Comparison of ENCODE assay signal across 29 mouse cellular contexts in genomic region chr12:58285912-58286311, GRCm38 (mm10).
"Had no signal": no experiment of that assay in that cellular context is flagged by ENCODE, and none has a peak within 500 bp of the region (broad histone marks: within the 10 kb centered on the region; RNA-seq: fewer than 3 reads in every experiment).

No protein-coding gene starts in this region.

- H3K27ac ChIP-seq: embryonic facial prominence, embryonic 10.5 days; embryonic facial prominence, embryonic 12.5 days; embryonic facial prominence, embryonic 13.5 days; embryonic facial prominence, embryonic 15.5 days; forebrain, embryonic 10.5 days; forebrain, embryonic 12.5 days; forebrain, embryonic 13.5 days; forebrain, embryonic 15.5 days; gastrocnemius, adult 2 months; heart, adult 2 months had no signal

- H3K9ac ChIP-seq: embryonic facial prominence, embryonic 12.5 days; embryonic facial prominence, embryonic 13.5 days; embryonic facial prominence, embryonic 15.5 days; forebrain, embryonic 12.5 days; forebrain, embryonic 13.5 days; forebrain, embryonic 15.5 days; forebrain, postnatal 0 days had no signal

- ATAC-seq: forebrain, embryonic 13.5 days; forebrain, embryonic 14.5 days; forebrain, embryonic 15.5 days; forebrain, embryonic 16.5 days; forebrain, postnatal 0 days had no signal

- H3K36me3 ChIP-seq: embryonic facial prominence, embryonic 10.5 days; embryonic facial prominence, embryonic 12.5 days; embryonic facial prominence, embryonic 13.5 days; embryonic facial prominence, embryonic 15.5 days; forebrain, embryonic 10.5 days; forebrain, embryonic 12.5 days; forebrain, embryonic 15.5 days had no signal

- H3K27me3 ChIP-seq: embryonic facial prominence, embryonic 12.5 days; embryonic facial prominence, embryonic 13.5 days; embryonic facial prominence, embryonic 15.5 days; forebrain, embryonic 12.5 days; forebrain, embryonic 13.5 days; forebrain, embryonic 15.5 days had no signal

- H3K9me3 ChIP-seq: embryonic facial prominence, embryonic 10.5 days; embryonic facial prominence, embryonic 12.5 days; embryonic facial prominence, embryonic 13.5 days; embryonic facial prominence, embryonic 15.5 days; forebrain, embryonic 10.5 days; forebrain, embryonic 12.5 days; forebrain, embryonic 13.5 days; forebrain, embryonic 15.5 days had no signal

- H3K4me2 ChIP-seq: embryonic facial prominence, embryonic 12.5 days; embryonic facial prominence, embryonic 13.5 days; embryonic facial prominence, embryonic 15.5 days; forebrain, embryonic 12.5 days; forebrain, embryonic 13.5 days; forebrain, embryonic 15.5 days had no signal

- DNase-seq: cerebellum, adult 2 months; cerebellum, adult 8-10 months; cerebellum, adult 9-10 months; cerebellum, adult 9-11 months; cerebellum, postnatal 10 days; cerebellum, postnatal 14 days; cerebellum, postnatal 25 days; cerebellum, postnatal 36 days; embryo, embryonic 11 days; forebrain, postnatal 0 days; gastrocnemius, adult 2 months; gastrocnemius, postnatal 10 days; gastrocnemius, postnatal 14 days; gastrocnemius, postnatal 25 days; gastrocnemius, postnatal 36 days; heart, adult 11 months; heart, adult 18-20 months; heart, adult 2 months had no signal

- H3K4me1 ChIP-seq: embryonic facial prominence, embryonic 10.5 days; embryonic facial prominence, embryonic 12.5 days; embryonic facial prominence, embryonic 13.5 days; embryonic facial prominence, embryonic 15.5 days; forebrain, embryonic 10.5 days; forebrain, embryonic 12.5 days; forebrain, embryonic 13.5 days; forebrain, embryonic 15.5 days had no signal

- H3K4me3 ChIP-seq: embryonic facial prominence, embryonic 10.5 days; embryonic facial prominence, embryonic 12.5 days; embryonic facial prominence, embryonic 13.5 days; embryonic facial prominence, embryonic 15.5 days; erythroblast, embryonic 14.5 days; forebrain, embryonic 10.5 days; forebrain, embryonic 12.5 days; forebrain, embryonic 13.5 days; forebrain, embryonic 15.5 days; gastrocnemius, adult 2 months; heart, adult 2 months had no signal
